Mouse (Mus musculus): ENCODE measurements around the gene Rhoj.

DNA sequence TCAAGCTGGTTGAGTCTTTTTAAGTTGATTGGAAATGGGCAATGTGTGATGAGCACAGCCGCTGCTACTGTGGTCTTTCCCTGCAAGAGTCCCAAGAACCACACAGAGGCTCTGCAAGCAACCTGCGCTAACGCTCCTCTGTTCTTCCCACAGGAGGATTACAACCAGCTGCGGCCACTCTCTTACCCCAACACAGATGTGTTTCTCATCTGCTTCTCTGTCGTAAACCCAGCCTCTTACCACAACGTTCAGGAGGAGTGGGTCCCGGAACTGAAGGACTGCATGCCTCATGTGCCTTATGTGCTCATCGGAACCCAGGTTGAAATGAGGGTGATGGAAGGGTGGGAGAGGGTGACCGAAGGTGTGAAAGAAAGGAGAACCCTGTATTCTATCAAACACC is 83.4 kb downstream of the Rhoj start:
- TF ChIP-seq POLR2A (IDR thresholded peaks at IDR 0.05; ENCODE audit: insufficient read depth, low read depth, low read length): no peak
- TF ChIP-seq CTCF (IDR thresholded peaks at IDR 0.05): no peak
- no peak for TF ChIP-seq EP300 (IDR thresholded peaks at IDR 0.05; ENCODE audit: insufficient read depth, low read depth, low read length)

Data from heart, adult 2 months (tissue).